Mouse (Mus musculus): ENCODE measurements around the gene Prdm15. TPM values are rescaled to one million over a fixed set of nuclear protein-coding genes. Genes with fewer than 3 reads are reported as not detected.
A peak's percentile ranks its signal among the peaks of the same experiment; 100 is the strongest.

The Prdm15 gene
- total RNA-seq, 2 experiments from 2014 or later: 2.5 to 2.9 TPM

- no peak for ATAC-seq (replicated peaks; ENCODE audit: low FRiP score, poor library complexity, severe bottlenecking)
These were observed 28.2 kb downstream of the Prdm15 start for GRCm38 (mm10) chr16:97823311-97824007.

- no peak for ATAC-seq (replicated peaks; ENCODE audit: low FRiP score, poor library complexity, severe bottlenecking)
These were observed 32.1 kb downstream of the Prdm15 start for GRCm38 (mm10) chr16:97819532-97819931.

- ATAC-seq (replicated peaks; ENCODE audit: low FRiP score, poor library complexity, severe bottlenecking): no peak
These were observed 34.2 kb downstream of the Prdm15 start for GRCm38 (mm10) chr16:97817414-97817813.

GRCm38 (mm10) chr16:97815269-97815668 is 36.4 kb downstream of the Prdm15 start:
- no peak for ATAC-seq (replicated peaks; ENCODE audit: low FRiP score, poor library complexity, severe bottlenecking)

GRCm38 (mm10) chr16:97814060-97814459 is 37.6 kb downstream of the Prdm15 start:
- no peak for ATAC-seq (replicated peaks; ENCODE audit: low FRiP score, poor library complexity, severe bottlenecking)

- ATAC-seq (replicated peaks; ENCODE audit: low FRiP score, poor library complexity, severe bottlenecking): no peak
These were observed 42.8 kb downstream of the Prdm15 start for GRCm38 (mm10) chr16:97808881-97809280.

DNA sequence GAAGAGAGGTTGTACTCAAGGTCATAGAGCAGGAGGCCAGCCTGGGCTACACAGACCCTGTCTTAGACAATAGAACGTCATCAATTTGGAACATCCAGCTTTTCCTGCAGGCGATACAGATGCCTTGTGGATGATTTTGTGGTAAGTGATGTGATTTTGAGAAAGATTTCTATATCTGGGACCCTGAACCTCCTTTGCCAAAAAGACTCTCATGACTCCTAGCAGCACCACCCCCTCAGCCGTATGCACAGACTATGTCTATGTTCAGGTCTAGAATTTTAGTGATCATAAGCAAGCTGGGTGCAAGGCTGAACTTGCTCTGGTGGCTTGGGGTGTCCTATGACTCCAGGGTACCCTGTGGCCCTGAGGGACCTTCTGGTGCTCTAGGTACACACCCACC is 46.0 kb downstream of the Prdm15 start:
- ATAC-seq (replicated peaks; ENCODE audit: low FRiP score, poor library complexity, severe bottlenecking): no peak

DNA sequence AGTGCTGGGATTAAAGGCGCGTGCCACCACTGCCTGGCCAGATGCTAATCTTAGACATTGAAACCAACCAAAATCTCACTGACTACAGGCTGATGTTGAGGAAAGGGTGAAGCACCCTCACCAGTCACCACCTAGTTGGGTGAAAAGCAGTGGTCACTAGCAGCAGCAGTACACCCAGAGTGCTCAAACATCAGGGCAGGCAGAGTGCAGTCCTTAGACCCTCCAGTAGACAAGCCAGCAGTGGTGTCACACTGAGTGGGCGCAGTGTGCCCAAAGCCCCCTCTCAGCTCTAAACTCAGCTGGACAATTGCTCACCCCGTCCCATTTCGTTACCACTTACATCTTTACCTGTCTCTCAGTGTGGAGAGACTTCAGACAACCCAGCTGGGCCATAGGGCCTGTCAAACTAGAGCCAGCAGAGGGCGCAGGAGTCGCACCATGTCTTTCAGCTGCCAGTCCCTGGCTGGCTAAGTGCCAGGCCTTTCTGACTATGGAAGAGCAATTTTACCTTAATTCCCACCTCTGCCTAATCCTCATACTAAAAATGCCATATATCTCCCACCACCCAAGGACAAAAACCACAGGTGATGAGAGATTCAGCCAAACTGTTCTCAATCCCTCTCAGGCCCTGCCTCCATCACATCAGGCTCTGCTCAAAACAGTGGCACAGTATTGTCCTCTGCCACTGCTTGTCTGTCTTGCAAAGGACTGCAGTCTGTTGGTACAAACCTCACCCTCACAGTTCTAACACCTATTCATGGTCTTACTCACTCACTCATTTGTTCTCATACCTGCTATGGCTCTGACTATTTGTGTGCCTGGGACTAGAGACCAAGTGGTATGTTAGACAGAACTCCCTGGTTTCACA is 46.7 kb downstream of the Prdm15 start:
- ATAC-seq (replicated peaks; ENCODE audit: low FRiP score, poor library complexity, severe bottlenecking): peak; percentile 56

- 0 out of 2 replicates have a peak, but pooled peaks have one; percentile 12 for ATAC-seq (replicated peaks; ENCODE audit: low FRiP score, poor library complexity, severe bottlenecking)
These were observed 53.4 kb downstream of the Prdm15 start for GRCm38 (mm10) chr16:97797950-97798869.

- ATAC-seq (replicated peaks; ENCODE audit: low FRiP score, poor library complexity, severe bottlenecking): no peak
These were observed 54.4 kb downstream of the Prdm15 start for GRCm38 (mm10) chr16:97797212-97797611.

GRCm38 (mm10) chr16:97794256-97794655 is 57.4 kb downstream of the Prdm15 start:
- ATAC-seq (replicated peaks; ENCODE audit: low FRiP score, poor library complexity, severe bottlenecking): no peak

GRCm38 (mm10) chr16:97783057-97783456 is 68.6 kb downstream of the Prdm15 start:
- no peak for ATAC-seq (replicated peaks; ENCODE audit: low FRiP score, poor library complexity, severe bottlenecking)

DNA sequence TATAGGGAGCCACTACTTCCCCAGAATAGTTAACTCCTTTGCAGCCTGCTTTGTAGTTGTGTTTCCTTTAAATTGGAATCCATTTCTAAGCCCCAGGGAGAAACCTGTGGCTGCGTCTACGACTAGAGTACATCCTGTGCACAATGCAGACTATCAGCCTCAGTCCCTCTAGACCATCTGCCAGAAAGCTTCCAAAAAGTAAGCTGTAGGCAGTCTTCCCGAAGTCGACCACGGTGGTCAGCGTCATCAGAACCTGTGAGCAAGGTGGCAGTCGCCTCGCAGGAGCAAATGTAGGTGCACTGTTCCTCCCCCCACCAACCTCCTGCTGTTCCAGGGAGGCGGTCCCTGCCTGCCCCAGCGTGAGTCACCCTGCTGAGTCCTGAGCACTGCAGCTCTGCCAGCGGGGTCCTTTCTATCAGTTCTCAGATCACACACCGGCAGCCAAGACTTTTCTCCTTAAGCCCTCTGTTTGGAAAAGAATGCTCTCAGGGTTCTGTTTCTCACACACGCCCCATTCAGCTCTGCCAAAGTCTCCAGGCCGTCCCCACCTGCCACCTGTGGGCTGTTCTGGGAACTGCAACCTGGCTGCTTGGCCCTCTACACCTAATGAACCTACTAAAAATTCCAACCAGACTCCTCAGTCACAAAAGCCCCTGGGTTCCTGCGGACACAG is 73.2 kb downstream of the Prdm15 start:
- ATAC-seq (replicated peaks; ENCODE audit: low FRiP score, poor library complexity, severe bottlenecking): peak; percentile 68

DNA sequence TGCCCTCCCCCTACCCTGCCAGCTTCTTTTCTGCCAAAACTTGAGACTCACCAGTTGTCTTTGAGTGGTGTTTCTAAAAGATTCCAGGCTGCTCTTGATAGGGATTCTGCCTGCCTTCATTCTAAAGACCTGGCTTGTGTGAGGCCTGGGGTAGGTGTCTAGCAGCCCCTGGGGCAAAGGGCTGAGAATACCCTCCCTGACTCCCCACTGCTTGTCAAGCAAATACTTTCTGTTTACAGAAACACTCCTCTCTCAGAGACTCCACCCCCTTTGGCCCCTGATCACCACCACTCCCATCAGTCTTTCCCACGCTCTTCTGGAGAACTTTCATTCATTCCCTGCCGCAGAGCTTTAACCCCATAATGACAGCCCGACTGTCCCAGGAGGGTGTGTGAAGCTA is 85.1 kb downstream of the Prdm15 start:
- no peak for ATAC-seq (replicated peaks; ENCODE audit: low FRiP score, poor library complexity, severe bottlenecking)

DNA sequence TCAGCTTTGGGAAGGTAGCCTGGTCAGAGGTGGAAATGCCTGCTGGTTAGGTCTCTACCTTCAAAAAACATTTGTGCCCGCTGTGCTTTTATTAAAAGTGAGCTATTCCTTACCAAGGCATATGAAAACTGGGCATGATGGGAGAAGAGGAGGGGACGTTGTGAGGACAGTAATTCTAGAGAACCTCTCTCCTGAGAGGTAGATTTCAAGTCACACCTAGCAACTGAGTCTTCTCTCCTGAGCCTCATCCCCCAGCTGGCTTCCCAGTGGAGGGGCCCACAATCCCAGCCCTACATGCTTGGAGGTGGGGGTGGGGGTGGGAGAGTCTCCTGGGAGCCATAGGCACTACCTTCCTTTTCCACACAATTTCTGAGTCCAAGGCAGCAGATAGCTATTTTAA is 87.0 kb downstream of the Prdm15 start:
- ATAC-seq (replicated peaks; ENCODE audit: low FRiP score, poor library complexity, severe bottlenecking): no peak

GRCm38 (mm10) chr16:97763990-97764340 is 87.7 kb downstream of the Prdm15 start:
- ATAC-seq (replicated peaks; ENCODE audit: low FRiP score, poor library complexity, severe bottlenecking): no peak

GRCm38 (mm10) chr16:97763061-97763989 is 88.3 kb downstream of the Prdm15 start, which contains the start of gene Ripk4:
Ripk4 (minus strand) TSS chr16:97763787.
- ATAC-seq (replicated peaks; ENCODE audit: low FRiP score, poor library complexity, severe bottlenecking): no peak

DNA sequence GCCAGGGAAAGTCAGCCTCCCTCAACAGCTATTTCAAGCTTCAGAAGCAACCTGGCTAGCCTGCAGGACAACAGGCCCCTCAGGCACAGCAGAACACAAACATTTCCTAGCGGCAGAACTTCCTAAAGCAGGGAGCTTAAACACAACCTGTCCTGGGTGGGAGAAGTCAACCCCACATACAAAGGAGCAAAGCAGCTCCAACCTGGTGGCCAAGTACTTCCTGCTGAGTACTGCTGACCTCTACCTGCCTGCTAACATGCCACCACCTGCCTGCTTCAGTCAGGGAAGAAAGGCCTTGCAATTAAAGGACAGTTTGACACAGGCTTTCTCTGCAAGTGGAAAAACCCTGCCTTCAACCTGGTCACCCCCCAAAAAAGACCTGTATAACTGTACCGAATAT is 89.9 kb downstream of the Prdm15 start:
- ATAC-seq (replicated peaks; ENCODE audit: low FRiP score, poor library complexity, severe bottlenecking): no peak
